Mouse (Mus musculus) hindbrain, embryonic 10.5 days (tissue): ENCODE data around the gene Ephb1. TPM values are rescaled to one million over a fixed set of nuclear protein-coding genes. Genes with fewer than 3 reads are reported as not detected.

ENCODE experiments used
- DNase-seq: peaks from one replicate; pipeline ENCODE4 v3.0.0-alpha.2; 2017; ENCODE audit warnings: low spot score
- H3K27ac ChIP-seq: fragments of 300-500 bp; sonication (generic); 2 replicates; pipeline ENCODE4 v1.5.1; 2016; ENCODE audit warnings: mild to moderate bottlenecking, moderate library complexity
- H3K27me3 ChIP-seq: fragments of 300-500 bp; sonication (generic); 2 replicates; pipeline ENCODE4 v1.6.1; 2016; ENCODE audit warnings: mild to moderate bottlenecking; ENCODE audit not compliant: poor library complexity, insufficient read depth, severe bottlenecking
- H3K36me3 ChIP-seq: fragments of 300-500 bp; sonication (generic); 2 replicates; pipeline ENCODE4 v1.6.1; 2016; ENCODE audit warnings: mild to moderate bottlenecking, moderate library complexity
- H3K4me1 ChIP-seq: fragments of 300-500 bp; sonication (generic); replicated peaks from 2 replicates; pipeline ENCODE4 v1.6.1; 2016; ENCODE audit warnings: mild to moderate bottlenecking
- H3K4me3 ChIP-seq: fragments of 300-500 bp; sonication (generic); 2 replicates; pipeline ENCODE4 v1.5.1; 2016; ENCODE audit warnings: mild to moderate bottlenecking, moderate library complexity
- H3K9me3 ChIP-seq: fragments of 300-500 bp; sonication (generic); 2 replicates; pipeline ENCODE4 v1.6.1; 2016; ENCODE audit warnings: mild to moderate bottlenecking, moderate library complexity
- WGBS: fragments of 180-500 bp; shearing (Covaris S2); methylation state at CpG from one replicate; pipeline ENCODE4 v1.1.7; 2016; 5-methylcytosine and 5-hydroxymethylcytosine counted together
- polyA plus RNA-seq: library from polyadenylated mRNA; unstranded; fragments of >200 nt; fragmentation: Nextera tagmentation; extraction: Ambion mirVana; gene quantifications from 2 replicates; pipeline ENCODE4 v1.2.1, GENCODE M21; 2016

The Ephb1 gene
- polyA plus RNA-seq, 1 experiment from 2014 or later = 12.0 TPM

DNA sequence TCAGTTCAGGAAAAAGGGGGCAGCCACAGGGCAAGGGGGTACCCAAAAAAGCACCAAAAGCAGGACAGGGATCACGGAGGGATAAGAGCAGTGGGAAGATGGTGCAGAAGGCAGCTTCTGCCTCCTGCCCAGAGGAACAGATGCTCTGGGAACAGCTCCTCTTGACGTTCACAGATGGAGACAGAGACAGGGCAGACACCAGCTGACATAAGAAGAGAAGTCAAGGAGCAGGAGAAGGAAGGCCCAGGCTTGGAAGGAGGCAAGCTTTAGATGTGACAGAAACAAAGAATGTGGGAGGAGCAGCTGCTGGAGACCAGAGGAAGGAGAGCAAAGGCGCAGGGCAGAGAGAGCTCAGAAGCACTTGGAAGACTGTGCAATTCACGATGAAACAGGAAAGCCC lies 398.3 kb downstream of the Ephb1 start:
- Histone ChIP-seq H3K4me3 (no peak overlapping the region), H3K36me3 (no peaks in the 10 kb centered on the region), H3K4me1 (peaks cover 22% of the 10 kb centered on the region; the same call in 1 of the 2 replicates), H3K9me3 (no peaks in the 10 kb centered on the region), H3K27me3 (no peaks in the 10 kb centered on the region), H3K27ac (peak overlapping the region; percentile 16; the same call in 1 of the 2 replicates)
- DNase-seq = no peak
- 34% methylated on average over 4 of the region's 4 CpGs for WGBS

- 72% methylated on average over 4 of the region's 4 CpGs for WGBS
- H3K4me1 ChIP-seq = peaks cover 33% of the 10 kb centered on the region
Observed at GRCm38 (mm10) chr9:101954529-101954928, 400.0 kb downstream of the Ephb1 start.

GRCm38 (mm10) chr9:101950101-101950500 lies 404.4 kb downstream of the Ephb1 start:
- DNase-seq = no peak
- no peaks in the 10 kb centered on the region for H3K9me3 ChIP-seq
- H3K36me3 ChIP-seq = no peaks in the 10 kb centered on the region
- peak overlapping the region; percentile 40; the same call in 1 of the 2 replicates for H3K27ac ChIP-seq
- no peaks in the 10 kb centered on the region for H3K27me3 ChIP-seq
- peaks cover 22% of the 10 kb centered on the region for H3K4me1 ChIP-seq
- 9% methylated on average over 3 of the region's 3 CpGs for WGBS
- H3K4me3 ChIP-seq = no peak overlapping the region

More at GRCm38 (mm10) chr9:101954529-101954928, 400.0 kb downstream of the Ephb1 start:
- no peaks in the 10 kb centered on the region for H3K9me3 ChIP-seq
- H3K27me3 ChIP-seq = no peaks in the 10 kb centered on the region
- no peak for DNase-seq
- no peak overlapping the region for H3K27ac ChIP-seq
- H3K36me3 ChIP-seq = no peaks in the 10 kb centered on the region
- H3K4me3 ChIP-seq = no peak overlapping the region

GRCm38 (mm10) chr9:101945814-101946213 lies 408.7 kb downstream of the Ephb1 start:
- DNase-seq = no peak
- Histone ChIP-seq H3K9me3 (no peaks in the 10 kb centered on the region), H3K4me3 (no peak overlapping the region), H3K4me1 (peaks cover 13% of the 10 kb centered on the region), H3K27ac (no peak overlapping the region), H3K36me3 (no peaks in the 10 kb centered on the region), H3K27me3 (no peaks in the 10 kb centered on the region)
- WGBS = 91% methylated on average over 4 of the region's 4 CpGs

DNA sequence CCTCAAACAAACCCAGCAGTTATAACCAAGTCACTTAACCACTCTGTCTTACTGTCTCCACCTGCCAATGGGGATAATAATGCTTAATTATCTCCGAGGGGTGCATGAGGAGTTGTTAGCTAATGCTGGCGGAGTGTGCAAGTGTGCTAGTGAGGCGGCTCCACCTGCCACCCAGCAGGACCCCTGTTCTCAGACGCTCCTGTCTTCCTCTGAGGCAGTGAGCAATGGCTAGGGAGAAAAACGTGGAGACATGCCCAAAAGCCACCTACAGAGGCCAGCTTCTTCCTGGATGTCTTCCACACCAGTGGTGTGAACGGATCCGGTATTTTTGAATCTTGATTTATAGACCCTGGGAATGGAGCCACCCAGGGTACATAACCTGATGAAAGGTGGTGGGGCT lies 409.2 kb downstream of the Ephb1 start:
- Histone ChIP-seq H3K27me3 (no peaks in the 10 kb centered on the region), H3K9me3 (no peaks in the 10 kb centered on the region), H3K27ac (no peak overlapping the region), H3K4me1 (peaks cover 10% of the 10 kb centered on the region), H3K4me3 (no peak overlapping the region), H3K36me3 (no peaks in the 10 kb centered on the region)
- WGBS = 69% methylated on average over 7 of the region's 7 CpGs
- DNase-seq = no peak

DNA sequence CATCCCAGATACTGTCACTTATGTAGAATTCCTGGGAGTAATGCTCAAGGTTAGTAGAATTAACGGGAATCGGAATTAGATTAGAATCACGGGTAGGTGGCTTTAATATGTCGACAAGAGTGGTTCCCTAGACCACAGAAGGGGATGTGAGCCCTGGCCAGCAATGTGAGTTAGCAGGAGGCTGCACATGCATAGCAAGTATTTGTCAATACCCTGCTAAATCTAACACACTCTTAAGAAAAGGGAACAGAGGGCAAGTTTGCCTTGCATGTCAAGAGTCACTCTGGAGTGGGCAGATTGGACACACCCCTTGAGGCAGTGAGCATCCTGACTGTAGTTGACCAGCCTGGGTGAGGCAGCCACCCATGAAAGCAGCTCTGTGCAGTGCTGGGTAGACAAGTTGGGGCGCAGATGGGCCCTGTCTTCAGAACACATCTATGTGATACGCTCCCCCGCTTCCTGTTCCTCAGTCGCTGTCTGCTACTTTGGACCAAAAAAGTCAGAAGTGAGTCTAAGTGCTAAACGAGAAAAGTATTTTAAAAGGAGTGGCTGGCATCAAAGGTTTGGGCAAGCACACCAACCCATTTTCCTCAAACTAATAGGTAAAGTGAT lies 412.3 kb downstream of the Ephb1 start:
- Histone ChIP-seq H3K4me3 (no peak overlapping the region), H3K27ac (no peak overlapping the region), H3K9me3 (no peaks in the 10 kb centered on the region), H3K27me3 (no peaks in the 10 kb centered on the region), H3K36me3 (no peaks in the 10 kb centered on the region), H3K4me1 (peaks cover 5% of the 10 kb centered on the region)
- 93% methylated on average over 9 of the region's 9 CpGs for WGBS
- DNase-seq = no peak

DNA sequence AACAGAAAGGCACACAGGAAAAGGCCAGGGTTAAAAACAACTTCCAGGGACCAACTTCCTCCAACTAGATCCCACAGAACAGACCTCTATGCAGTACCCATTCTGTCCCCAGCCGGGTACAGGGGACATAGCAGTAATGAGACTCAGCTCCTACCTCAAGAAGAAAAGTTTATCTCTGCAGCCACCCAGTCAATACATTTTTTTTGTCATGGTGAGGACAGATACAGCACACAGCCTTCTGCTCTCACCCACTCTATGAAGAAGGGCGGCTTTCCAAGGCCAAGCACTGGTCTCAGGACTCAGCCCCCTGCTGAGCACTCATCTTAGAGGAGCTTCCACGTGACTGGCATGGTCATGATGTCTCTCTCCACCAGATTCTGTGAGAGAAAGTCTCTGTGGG lies 414.3 kb downstream of the Ephb1 start:
- Histone ChIP-seq H3K9me3 (no peaks in the 10 kb centered on the region), H3K4me3 (no peak overlapping the region), H3K4me1 (peaks cover 7% of the 10 kb centered on the region), H3K27ac (no peak overlapping the region), H3K27me3 (no peaks in the 10 kb centered on the region), H3K36me3 (no peaks in the 10 kb centered on the region)
- DNase-seq = no peak
- WGBS = 79% methylated on average over 3 of the region's 3 CpGs

DNA sequence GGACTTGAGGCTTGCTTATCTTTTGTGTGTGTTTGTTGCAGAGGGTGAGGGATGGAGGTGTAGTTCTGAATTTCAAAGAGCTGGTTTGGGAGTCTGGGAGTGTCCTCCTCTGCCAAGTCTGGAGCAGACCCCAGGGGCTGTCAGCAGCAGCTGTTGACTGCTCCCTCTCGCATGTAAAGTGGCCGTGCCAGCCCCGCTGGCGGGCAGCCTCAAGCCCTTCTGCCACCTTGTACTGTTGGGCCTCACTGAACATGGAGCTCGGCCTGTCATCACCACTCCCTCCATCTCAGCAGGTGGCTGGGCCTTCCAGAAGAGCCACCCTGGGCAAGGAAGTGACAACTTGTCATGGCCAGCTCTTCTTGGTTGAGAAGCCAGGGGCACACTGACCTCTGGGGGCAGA lies 415.5 kb downstream of the Ephb1 start:
- Histone ChIP-seq H3K36me3 (no peaks in the 10 kb centered on the region), H3K4me1 (peaks cover 19% of the 10 kb centered on the region), H3K4me3 (no peak overlapping the region), H3K9me3 (no peaks in the 10 kb centered on the region), H3K27me3 (no peaks in the 10 kb centered on the region), H3K27ac (0 out of 2 replicates have a peak overlapping the region, but pooled peaks have one; percentile 53)
- 56% methylated on average over 5 of the region's 5 CpGs for WGBS
- no peak for DNase-seq

- peaks cover 21% of the 10 kb centered on the region for H3K4me1 ChIP-seq
- no peaks in the 10 kb centered on the region for H3K27me3 ChIP-seq
- no peak overlapping the region for H3K4me3 ChIP-seq
- H3K36me3 ChIP-seq = no peaks in the 10 kb centered on the region
- WGBS = 89% methylated on average over 4 of the region's 4 CpGs
- H3K9me3 ChIP-seq = no peaks in the 10 kb centered on the region
- no peak for DNase-seq
- H3K27ac ChIP-seq = no peak overlapping the region
Observed at GRCm38 (mm10) chr9:101938066-101938465, 416.4 kb downstream of the Ephb1 start.

GRCm38 (mm10) chr9:101934887-101935286 lies 419.6 kb downstream of the Ephb1 start:
- peaks cover 21% of the 10 kb centered on the region for H3K4me1 ChIP-seq
- H3K9me3 ChIP-seq = no peaks in the 10 kb centered on the region
- 44% methylated on average over 8 of the region's 8 CpGs for WGBS
- no peaks in the 10 kb centered on the region for H3K36me3 ChIP-seq
- peak; percentile 22 for DNase-seq
- H3K4me3 ChIP-seq = no peak overlapping the region
- H3K27ac ChIP-seq = no peak overlapping the region
- H3K27me3 ChIP-seq = no peaks in the 10 kb centered on the region

DNA sequence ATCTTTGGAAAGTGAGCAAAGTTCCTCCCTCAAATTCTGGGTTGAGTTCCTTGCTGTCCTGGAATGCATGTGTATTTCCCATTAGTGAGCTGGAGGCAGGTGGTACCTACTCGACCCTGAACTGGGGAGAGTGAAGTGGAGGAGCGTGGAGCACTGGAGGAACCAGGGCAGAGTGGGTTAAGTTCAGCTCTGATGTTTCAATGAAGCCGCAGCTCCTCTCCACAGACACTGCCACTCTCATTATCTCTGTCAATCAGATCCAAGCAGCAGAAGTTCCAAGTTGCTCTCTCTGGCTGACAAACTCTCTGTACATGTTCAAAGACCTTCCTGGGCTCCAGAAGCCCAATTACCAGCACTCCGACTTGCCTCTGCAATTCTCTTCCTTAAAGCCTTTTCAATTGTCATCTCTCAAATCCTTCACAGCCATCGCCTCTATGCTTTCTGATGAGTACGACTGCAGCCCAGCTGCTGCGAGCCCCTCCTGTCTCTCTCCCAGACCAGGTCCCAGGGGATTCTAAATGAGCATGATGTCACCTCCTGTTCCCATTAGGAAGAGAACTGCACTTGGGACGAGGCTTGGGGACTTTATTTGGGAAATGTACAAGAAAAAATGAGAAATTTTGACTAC lies 420.4 kb downstream of the Ephb1 start:
- 61% methylated on average over 8 of the region's 8 CpGs for WGBS

DNA sequence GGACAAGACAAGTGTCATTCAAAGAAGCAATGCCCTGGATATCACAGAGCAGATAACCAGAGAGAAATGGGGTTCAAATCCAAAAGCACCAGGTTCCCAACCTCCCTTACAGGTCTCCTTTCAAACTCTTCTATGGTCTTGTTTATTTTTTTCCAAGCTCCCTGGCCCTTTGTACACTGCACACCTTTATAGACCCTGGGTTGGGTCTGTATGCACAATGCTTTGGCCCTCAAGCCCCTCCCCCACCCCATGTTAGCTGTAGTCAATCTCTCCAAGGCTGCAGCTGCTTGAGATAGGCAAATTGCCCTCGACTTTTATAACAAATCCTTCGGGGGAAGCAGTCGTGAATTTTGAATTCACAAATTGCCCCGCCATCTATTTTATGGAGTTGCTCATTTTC lies 429.7 kb downstream of the Ephb1 start:
- no peak overlapping the region for H3K27ac ChIP-seq
- no peaks in the 10 kb centered on the region for H3K27me3 ChIP-seq
- WGBS = 81% methylated on average over 4 of the region's 4 CpGs
- no peak for DNase-seq
- no peaks in the 10 kb centered on the region for H3K9me3 ChIP-seq
- H3K4me1 ChIP-seq = no peaks in the 10 kb centered on the region
- H3K4me3 ChIP-seq = no peak overlapping the region
- H3K36me3 ChIP-seq = 0 out of 2 replicates have a peak, but pooled peaks cover 3% of the 10 kb centered on the region

More for the DNA sequence above, 420.4 kb downstream of the Ephb1 start:
- H3K36me3 ChIP-seq = no peaks in the 10 kb centered on the region
- no peaks in the 10 kb centered on the region for H3K27me3 ChIP-seq
- H3K4me1 ChIP-seq = peaks cover 20% of the 10 kb centered on the region
- no peak overlapping the region for H3K27ac ChIP-seq
- no peak overlapping the region for H3K4me3 ChIP-seq
- no peaks in the 10 kb centered on the region for H3K9me3 ChIP-seq
- DNase-seq = no peak

DNA sequence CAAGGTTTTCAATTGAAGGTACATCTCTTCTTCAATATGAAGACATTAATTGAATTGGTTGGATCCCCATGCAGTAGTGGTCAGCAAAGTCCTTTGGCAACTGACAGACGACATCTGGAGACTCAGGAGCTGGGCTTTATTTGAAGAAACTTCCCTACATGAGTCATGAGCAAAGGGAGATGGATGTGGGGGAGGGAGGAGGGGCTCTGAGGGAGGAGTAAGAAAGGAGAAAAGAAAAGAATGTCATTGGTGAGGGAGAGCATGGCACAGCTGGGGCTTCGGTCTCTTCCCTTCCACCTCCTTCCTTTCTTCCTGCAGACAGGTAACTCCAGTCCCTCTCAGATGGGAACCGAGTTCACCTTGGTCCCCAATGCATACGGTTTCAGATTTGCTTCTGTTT lies 431.6 kb downstream of the Ephb1 start:
- H3K36me3 ChIP-seq = 0 out of 2 replicates have a peak, but pooled peaks cover 3% of the 10 kb centered on the region
- no peaks in the 10 kb centered on the region for H3K4me1 ChIP-seq
- no peaks in the 10 kb centered on the region for H3K9me3 ChIP-seq
- no peak overlapping the region for H3K27ac ChIP-seq
- no peak overlapping the region for H3K4me3 ChIP-seq
- 79% methylated on average over 4 of the region's 4 CpGs for WGBS
- H3K27me3 ChIP-seq = no peaks in the 10 kb centered on the region
- no peak for DNase-seq
